Mouse (Mus musculus): Measurements from ENCODE around the gene Awat1. TPM values are rescaled to one million over a fixed set of nuclear protein-coding genes. Genes with fewer than 3 reads are reported as not detected.

The Awat1 gene
- polyA plus RNA-seq (2017; shearing (Covaris generic)) = not detected

GRCm38 (mm10) chrX:100571951-100572350, at the start of gene Awat1:
Gene Awat1, plus strand, starts transcription at chrX:100572251.

GRCm38 (mm10) chrX:100524471-100524870, 47.6 kb upstream of the Awat1 start, which contains the start of gene Dgat2l6:
Gene Dgat2l6, plus strand, starts transcription at chrX:100524838.

GRCm38 (mm10) chrX:100594791-100595190, 22.7 kb downstream of the Awat1 start, which contains the start of gene P2ry4:
Gene P2ry4, minus strand, starts transcription at chrX:100594869.

GRCm38 (mm10) chrX:100605314-100605713, 33.3 kb downstream of the Awat1 start, which contains the start of gene Arr3:
Gene Arr3, plus strand, starts transcription at chrX:100605497.

GRCm38 (mm10) chrX:100625546-100625801, 53.4 kb downstream of the Awat1 start, which contains the start of gene Kif4:
Gene Kif4, plus strand, starts transcription at chrX:100625737.

GRCm38 (mm10) chrX:100625802-100626793, 54.0 kb downstream of the Awat1 start, which contains the start of gene Pdzd11:
Gene Pdzd11, minus strand, starts transcription at chrX:100626568.

Other genes with a start within 250 kb of the Awat1 start
- not detected for gene Otud6a, start 143.2 kb upstream of the Awat1 start, polyA plus RNA-seq (2017; shearing (Covaris generic))
- gene Awat2, start 129.5 kb upstream of the Awat1 start, polyA plus RNA-seq (2017; shearing (Covaris generic)) = 0.37 TPM
- 29.1 TPM for gene Igbp1, start 78.0 kb upstream of the Awat1 start, polyA plus RNA-seq (2017; shearing (Covaris generic))
- not detected for gene Dgat2l6, start 47.4 kb upstream of the Awat1 start, polyA plus RNA-seq (2017; shearing (Covaris generic))
- gene P2ry4, start 22.6 kb downstream of the Awat1 start, polyA plus RNA-seq (2017; shearing (Covaris generic)) = not detected
- not detected for gene Arr3, start 33.2 kb downstream of the Awat1 start, polyA plus RNA-seq (2017; shearing (Covaris generic))
- 0.17 TPM for gene Kif4, start 53.5 kb downstream of the Awat1 start, polyA plus RNA-seq (2017; shearing (Covaris generic))
- 22.1 TPM for gene Pdzd11, start 54.3 kb downstream of the Awat1 start, polyA plus RNA-seq (2017; shearing (Covaris generic))
- gene Gdpd2, start 157.6 kb downstream of the Awat1 start, polyA plus RNA-seq (2017; shearing (Covaris generic)) = not detected
- gene Dlg3, start 195.5 kb downstream of the Awat1 start, polyA plus RNA-seq (2017; shearing (Covaris generic)) = 6.5 TPM

Data from effector memory CD4-positive, alpha-beta T cell, adult 5 months (primary cell).